In the genomic region with DNA sequence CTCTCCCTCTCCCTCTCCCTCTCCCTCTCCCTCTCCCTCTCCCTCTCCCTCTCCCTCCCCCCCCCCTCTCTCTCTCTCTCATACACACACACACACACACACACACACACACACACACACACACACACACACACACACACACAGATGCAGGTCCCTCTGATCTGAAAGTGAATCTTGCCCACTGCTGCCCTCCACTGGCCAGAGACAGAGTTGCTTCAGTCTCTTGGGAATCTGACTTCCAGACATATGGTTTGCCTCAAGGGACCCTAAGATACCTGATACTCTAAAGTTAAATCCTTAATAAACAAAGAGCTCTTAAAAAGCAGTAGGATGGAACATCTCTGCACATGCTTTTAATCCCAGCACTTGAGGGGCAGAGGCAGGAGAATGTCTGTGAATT, we compare ENCODE assay signal across 7 mouse cellular contexts. TPM values are rescaled to one million over a fixed set of nuclear protein-coding genes. Genes with fewer than 3 reads are reported as not detected.
A peak's percentile ranks its signal among the peaks of the same experiment; 100 is the strongest.
DNase-seq lines count a peak whose midpoint lies in the region; ATAC-seq lines count a peak whose summit lies in the region.
"Not testable (repeated sequence)": the region's sequence is repeated elsewhere in the genome, so short reads cannot be mapped to it uniquely, and the experiment has no call there.

No protein-coding gene starts in this region.

- H3K27me3 ChIP-seq in midbrain, embryonic 14.5 days (ENCODE audit: control insufficient read depth, insufficient read depth, low read length), result not testable (repeated sequence)

- H3K9me3 ChIP-seq in midbrain, embryonic 14.5 days (ENCODE audit: control insufficient read depth, low read length), result not testable (repeated sequence)

- not testable (repeated sequence) for H3K27ac ChIP-seq in midbrain, embryonic 14.5 days (replicated peaks; ENCODE audit: low read depth, low read length)

- H3K36me3 ChIP-seq in midbrain, embryonic 14.5 days (ENCODE audit: control insufficient read depth, insufficient read depth, low read length), result not testable (repeated sequence)

- not testable (repeated sequence) for H3K9ac ChIP-seq in midbrain, embryonic 14.5 days (replicated peaks; ENCODE audit: low read length)

- ATAC-seq in midbrain, embryonic 14.5 days (ENCODE audit: low FRiP score, low TSS enrichment), result not testable (repeated sequence)

- H3K4me2 ChIP-seq in midbrain, embryonic 14.5 days (ENCODE audit: low read length), result not testable (repeated sequence)

- intact Hi-C loops in left cerebral cortex, postnatal 25 days (cut with DNase I), result loop anchor here (1.0 to 5.0 kb wide), 4 partner anchors 46 to 241 kb away; partner anchors contain the start of gene Tlr12

- H3K4me1 ChIP-seq in midbrain, embryonic 14.5 days (ENCODE audit: control insufficient read depth, insufficient read depth, low read length), result not testable (repeated sequence)

- peak; percentile 84 for DNase-seq in ZHBTc4 (ENCODE audit: low read depth, low spot score)
- DNase-seq in cerebellum, postnatal 14 days, result peak; percentile 85 to 89
- peak; percentile 41 for DNase-seq in gastrocnemius, adult 18-20 months (ENCODE audit: low spot score)
- DNase-seq in kidney, adult 18-20 months, result peak; percentile 78
- DNase-seq in left cerebral cortex, postnatal 25 days (ENCODE audit: low spot score in 2 of 2), result peak; percentile 55 to 81
- DNase-seq in midbrain, embryonic 14.5 days, result peak; percentile 83
- peak; percentile 70 to 87 for DNase-seq in spleen, postnatal 10 days (ENCODE audit: low spot score in 2 of 2)

- not testable (repeated sequence) for H3K4me3 ChIP-seq in midbrain, embryonic 14.5 days (replicated peaks; ENCODE audit: low read depth, low read length)

RNA-seq across cellular contexts. Expression of gene Trim62, which starts 25.2 kb away (rescaled TPM):
- total RNA-seq in gastrocnemius, adult 18-20 months (2021), result under 1 TPM; 0.34 to 0.45 TPM
- 10 to 100 TPM; 17.2 to 20.4 TPM for total RNA-seq in left cerebral cortex, postnatal 25 days (2021)
- polyA plus RNA-seq in midbrain, embryonic 14.5 days (2014; fragmentation: Nextera tagmentation; extraction: Ambion mirVana), result 22.4 and 27.3 TPM in 2 replicates

RNA-seq across cellular contexts. Expression of gene Zfp362, which starts 52.4 kb away (rescaled TPM):
- total RNA-seq in gastrocnemius, adult 18-20 months (2021), result 1 to 10 TPM; 9.7 TPM
- 10 to 100 TPM; 25.8 to 28.8 TPM for total RNA-seq in left cerebral cortex, postnatal 25 days (2021)
- 28.3 and 35.7 TPM in 2 replicates for polyA plus RNA-seq in midbrain, embryonic 14.5 days (2014; fragmentation: Nextera tagmentation; extraction: Ambion mirVana)

Comparison
In these comparisons a context has a peak if more than half of its experiments do, and no peak if none do; other contexts are left out.
1. RNA of gene Trim62, which starts 25.2 kb away (total RNA-seq): 17.2 to 20.4 TPM in left cerebral cortex, postnatal 25 days; 0.34 to 0.45 TPM in gastrocnemius, adult 18-20 months; every median in the first group is over 10 times any median in the second.
2. Peak in every context shown above with its lines, with median percentiles within 50 percentile points of each other: DNase-seq.